Mouse (Mus musculus) monocyte, adult 2 months (primary cell): Measurements from ENCODE around the gene Dst.

Experiments used
- DNase-seq, 2 experiments: peaks; one replicate each; pipeline ENCODE4 v3.0.0; 2022; ENCODE audit warnings: low spot score in 2 of 2, low read depth in 1 of 2

Dst gene

GRCm38 (mm10) chr1:34125148-34125547 is 217.1 kb downstream of the Dst start:
- no peak for DNase-seq

- no peak for DNase-seq
Observed at GRCm38 (mm10) chr1:34127714-34128474, 219.9 kb downstream of the Dst start.

GRCm38 (mm10) chr1:34128796-34129195 is 220.8 kb downstream of the Dst start:
- DNase-seq = no peak

- no peak for DNase-seq
Observed at GRCm38 (mm10) chr1:34129691-34130090, 221.7 kb downstream of the Dst start.

- DNase-seq = no peak
Observed at GRCm38 (mm10) chr1:34130804-34131203, 222.8 kb downstream of the Dst start.

GRCm38 (mm10) chr1:34132875-34133274 is 224.8 kb downstream of the Dst start:
- no peak for DNase-seq

GRCm38 (mm10) chr1:34135535-34135934 is 227.5 kb downstream of the Dst start:
- no peak for DNase-seq

- no peak for DNase-seq
Observed at GRCm38 (mm10) chr1:34139191-34139853, 231.3 kb downstream of the Dst start.

GRCm38 (mm10) chr1:34139871-34140471 is 231.9 kb downstream of the Dst start:
- no peak for DNase-seq

- no peak for DNase-seq
Observed at GRCm38 (mm10) chr1:34140686-34141085, 232.7 kb downstream of the Dst start.

- DNase-seq = no peak
Observed at GRCm38 (mm10) chr1:34142951-34143580, 235.0 kb downstream of the Dst start.

GRCm38 (mm10) chr1:34144826-34145225 is 236.8 kb downstream of the Dst start:
- no peak for DNase-seq

- DNase-seq = no peak
Observed at GRCm38 (mm10) chr1:34148039-34148438, 240.0 kb downstream of the Dst start.

- DNase-seq = no peak
Observed at GRCm38 (mm10) chr1:34150416-34151093, 242.5 kb downstream of the Dst start.

GRCm38 (mm10) chr1:34152683-34153082 is 244.7 kb downstream of the Dst start:
- no peak for DNase-seq

- no peak for DNase-seq
Observed at GRCm38 (mm10) chr1:34156058-34156457, 248.0 kb downstream of the Dst start.

GRCm38 (mm10) chr1:34157702-34158101 is 249.7 kb downstream of the Dst start:
- DNase-seq = no peak

GRCm38 (mm10) chr1:34158822-34159221 is 250.8 kb downstream of the Dst start:
- no peak for DNase-seq

GRCm38 (mm10) chr1:34159898-34160297 is 251.9 kb downstream of the Dst start:
- DNase-seq = no peak

- DNase-seq = no peak
Observed at GRCm38 (mm10) chr1:34164616-34165295, 256.7 kb downstream of the Dst start.

GRCm38 (mm10) chr1:34165926-34166325 is 257.9 kb downstream of the Dst start:
- DNase-seq = no peak
